Mouse (Mus musculus) adrenal gland, adult 18-20 months (tissue): ENCODE data around the gene Nt5c. TPM values are rescaled to one million over a fixed set of nuclear protein-coding genes. Genes with fewer than 3 reads are reported as not detected.

Experiments
- microRNA-seq, 2 experiments: library from miRNA; unstranded; fragments of <30 nt; microRNA quantifications; one replicate each; pipeline ENCODE4 v1.2.0; 2021; ENCODE audit warnings: borderline number of aligned reads in 2 of 2
- total RNA-seq, 2 experiments: library from RNA; stranded (reverse); gene quantifications; 1 replicate in 1 of 2; 2 replicates in 1 of 2; pipeline ENCODE4 v1.2.3; 2021

The Nt5c gene
- total RNA-seq, 2 experiments from 2014 or later = 68.7 to 154 TPM

Small RNAs within 50 kb of the gene (microRNA-seq; reads per million reads assigned to microRNA genes)
- gene Mir3968 = 0 reads per million in 2 experiments

Other genes with a start within 250 kb of the Nt5c start
- 10 to 100 TPM in 1 of 2 experiments, 1 to 10 TPM in 1; 2.2 to 10.6 TPM for gene Grin2c, start 224.6 kb downstream of the Nt5c start, total RNA-seq
- 1,000 to 10,000 TPM; 1,063 to 1,343 TPM for gene Fdxr, start 214.8 kb downstream of the Nt5c start, total RNA-seq
- gene Fads6, start 194.2 kb downstream of the Nt5c start, total RNA-seq = 10 to 100 TPM; 43.9 to 59.6 TPM
- gene Otop2, start 184.7 kb downstream of the Nt5c start, total RNA-seq = not detected
- under 1 TPM; 0.36 to 0.74 TPM for gene Ush1g, start 169.8 kb downstream of the Nt5c start, total RNA-seq
- not detected for gene Otop3, start 157.1 kb downstream of the Nt5c start, total RNA-seq
- 10 to 100 TPM; 31.4 to 65.8 TPM for gene Hid1, start 124.1 kb downstream of the Nt5c start, total RNA-seq
- gene Cdr2l, start 109.9 kb downstream of the Nt5c start, total RNA-seq = 100 to 1,000 TPM; 159 to 181 TPM
- gene Mrpl58, start 88.1 kb downstream of the Nt5c start, total RNA-seq = 100 to 1,000 TPM; 133 to 137 TPM
- 100 to 1,000 TPM; 595 to 747 TPM for gene Atp5h, start 71.9 kb downstream of the Nt5c start, total RNA-seq
- gene Kctd2, start 71.7 kb downstream of the Nt5c start, total RNA-seq = 10 to 100 TPM; 44.1 to 71.4 TPM
- gene Trim80, start 51.3 kb downstream of the Nt5c start, total RNA-seq = under 1 TPM; 0.20 to 0.61 TPM
- not detected for gene Slc16a5, start 29.4 kb downstream of the Nt5c start, total RNA-seq
- gene Armc7, start 16.2 kb downstream of the Nt5c start, total RNA-seq = 10 to 100 TPM in 1 of 2 experiments, 1 to 10 TPM in 1; 7.9 to 11.1 TPM
- gene Jpt1, start 22.5 kb upstream of the Nt5c start, total RNA-seq = 10 to 100 TPM; 81.3 to 86.5 TPM
- 100 to 1,000 TPM; 219 to 240 TPM for gene Sumo2, start 44.4 kb upstream of the Nt5c start, total RNA-seq
- 10 to 100 TPM; 33.2 to 43.0 TPM for gene Nup85, start 72.6 kb upstream of the Nt5c start, total RNA-seq
- gene Mrps7, start 112.1 kb upstream of the Nt5c start, total RNA-seq = 100 to 1,000 TPM; 105 to 107 TPM
- gene Gga3, start 112.2 kb upstream of the Nt5c start, total RNA-seq = 10 to 100 TPM; 25.6 to 27.0 TPM
- 100 to 1,000 TPM in 1 of 2 experiments, 10 to 100 TPM in 1; 85.4 to 145 TPM for gene Mif4gd, start 121.1 kb upstream of the Nt5c start, total RNA-seq
- gene Slc25a19, start 136.4 kb upstream of the Nt5c start, total RNA-seq = 100 to 1,000 TPM; 108 to 204 TPM
- 100 to 1,000 TPM in 1 of 2 experiments, 10 to 100 TPM in 1; 97.2 to 132 TPM for gene Grb2, start 216.7 kb upstream of the Nt5c start, total RNA-seq